Mouse (Mus musculus) naive thymus-derived CD4-positive, alpha-beta T cell, adult 2 months (primary cell): Measurements from ENCODE around the gene Nodal.

ENCODE experiments used
- DNase-seq: peaks from one replicate; pipeline ENCODE4 v3.0.0-alpha.2; 2011; ENCODE audit warnings: low read depth

Gene Nodal

DNA sequence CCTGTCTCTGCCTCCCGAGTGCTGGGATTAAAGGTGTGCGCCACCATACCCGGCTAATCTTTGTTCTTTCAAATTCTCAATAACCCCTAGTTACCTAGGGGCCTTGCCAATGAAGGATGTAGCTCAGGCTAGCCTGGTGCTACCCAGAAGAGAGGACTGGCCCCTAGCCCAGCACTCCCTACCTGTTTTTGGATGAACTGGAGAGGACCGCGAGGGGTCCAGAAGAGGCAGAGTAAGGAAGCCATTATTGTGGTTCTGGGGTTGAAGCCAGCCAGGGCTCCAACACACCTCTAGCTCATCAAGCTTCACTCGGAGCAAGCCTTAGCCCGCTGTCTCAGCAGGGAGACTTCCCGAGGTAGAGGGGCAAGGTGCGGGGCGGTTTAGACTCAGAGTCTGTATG is at the start of gene Nodal:
Nodal (plus strand) TSS at position 301 of the 400 bp plus-strand sequence.
- no peak for DNase-seq

GRCm38 (mm10) chr10:61369755-61370154 is 48.0 kb upstream of the Nodal start:
- no peak for DNase-seq

DNA sequence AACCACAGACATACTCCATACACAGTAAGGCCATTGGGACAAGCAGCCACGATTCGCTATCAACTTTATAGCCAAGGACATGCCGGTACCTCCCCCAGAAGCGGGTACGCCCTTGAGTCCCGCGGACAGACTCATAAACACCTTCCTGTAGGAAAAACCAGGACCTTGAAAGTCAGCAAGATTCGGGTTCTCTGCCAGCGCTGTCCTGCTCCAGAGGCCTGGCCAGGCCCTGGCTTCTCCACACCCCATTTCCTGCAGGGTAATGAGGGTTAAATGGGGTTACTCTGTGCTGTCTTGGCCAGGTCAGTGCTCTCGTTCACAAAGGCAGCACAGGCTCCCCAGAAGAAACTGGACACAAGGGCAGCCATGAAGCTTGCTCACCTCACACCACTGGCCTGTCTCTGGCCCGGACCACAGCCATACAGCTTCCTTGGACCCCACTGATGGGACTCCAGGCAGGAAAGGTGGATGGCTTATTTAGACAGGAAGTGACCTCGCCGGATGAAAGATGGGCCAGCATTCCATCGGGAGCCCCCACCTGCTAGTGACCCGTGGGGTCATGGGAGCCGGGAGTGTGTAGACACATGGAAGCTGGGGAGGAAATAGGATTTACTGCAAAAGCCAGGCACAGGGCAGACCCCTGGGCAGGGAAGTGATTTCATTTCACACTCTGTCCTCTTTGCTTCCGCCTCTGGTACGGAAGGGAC is 47.3 kb upstream of the Nodal start:
- no peak for DNase-seq

GRCm38 (mm10) chr10:61371884-61372584 is 45.7 kb upstream of the Nodal start:
- no peak for DNase-seq

DNA sequence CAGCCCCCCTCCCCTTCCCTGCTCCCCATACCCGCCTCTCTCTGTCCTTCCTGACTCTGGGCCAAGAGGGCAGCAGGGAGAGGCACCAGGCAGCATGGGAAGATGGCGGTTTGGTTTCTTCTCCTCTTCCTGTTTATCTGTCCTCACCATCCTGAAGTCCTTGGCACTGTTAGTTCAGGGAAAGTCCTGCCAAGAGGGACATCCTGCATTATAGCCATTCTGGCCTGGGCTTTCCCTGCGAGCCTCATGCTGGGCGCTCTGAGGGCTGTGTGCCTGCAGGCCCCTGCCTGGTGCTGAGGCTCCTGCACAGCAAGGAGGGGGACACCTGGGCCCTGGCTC is 45.2 kb upstream of the Nodal start:
- DNase-seq = no peak

DNA sequence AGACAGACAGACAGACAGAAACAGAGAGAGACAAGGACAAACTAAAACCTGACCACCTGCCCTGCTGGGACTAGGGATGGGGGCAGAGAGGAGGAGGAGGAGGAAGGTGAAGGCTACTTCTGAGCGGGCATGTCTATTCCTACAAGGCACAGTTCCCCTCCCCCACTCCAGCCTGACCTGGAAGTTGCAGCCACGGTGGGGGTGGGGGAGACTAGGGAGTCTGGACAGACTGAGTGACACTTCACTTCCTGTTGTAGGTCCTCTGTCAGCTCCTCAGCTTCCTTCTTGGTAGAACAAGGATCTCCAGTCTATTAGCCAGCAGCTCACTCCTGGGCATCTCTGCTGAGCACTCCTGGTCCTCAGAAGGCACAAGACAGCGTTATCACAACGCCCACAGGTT is 43.7 kb upstream of the Nodal start:
- DNase-seq = no peak

- DNase-seq = no peak
Observed at GRCm38 (mm10) chr10:61374771-61375481, 42.8 kb upstream of the Nodal start.

- no peak for DNase-seq
Observed at GRCm38 (mm10) chr10:61378050-61378449, 39.7 kb upstream of the Nodal start.

- DNase-seq = no peak
Observed at GRCm38 (mm10) chr10:61378698-61379097, 39.1 kb upstream of the Nodal start.

- no peak for DNase-seq
Observed at GRCm38 (mm10) chr10:61379340-61380040, 38.3 kb upstream of the Nodal start.

DNA sequence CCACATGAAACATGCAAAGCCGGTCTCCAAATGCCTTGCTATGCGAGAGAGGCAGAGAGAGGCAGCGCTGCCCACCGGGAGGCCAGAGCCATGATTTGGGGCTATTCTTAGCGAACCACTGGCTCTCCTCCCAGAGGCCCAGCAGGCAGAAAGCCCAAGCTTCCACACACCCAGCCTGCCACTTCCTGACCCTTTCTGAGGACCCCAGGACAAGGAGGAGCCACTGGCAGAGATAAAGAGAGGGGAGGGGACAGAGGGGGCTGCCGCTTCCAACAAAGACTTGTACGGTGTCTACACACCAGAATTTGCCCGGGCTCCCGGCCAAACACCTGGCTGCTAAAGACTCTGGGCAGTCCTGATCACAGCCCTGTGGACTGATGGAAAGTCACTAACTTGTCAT is 37.6 kb upstream of the Nodal start:
- DNase-seq = no peak

GRCm38 (mm10) chr10:61381823-61382222 is 35.9 kb upstream of the Nodal start:
- no peak for DNase-seq

DNA sequence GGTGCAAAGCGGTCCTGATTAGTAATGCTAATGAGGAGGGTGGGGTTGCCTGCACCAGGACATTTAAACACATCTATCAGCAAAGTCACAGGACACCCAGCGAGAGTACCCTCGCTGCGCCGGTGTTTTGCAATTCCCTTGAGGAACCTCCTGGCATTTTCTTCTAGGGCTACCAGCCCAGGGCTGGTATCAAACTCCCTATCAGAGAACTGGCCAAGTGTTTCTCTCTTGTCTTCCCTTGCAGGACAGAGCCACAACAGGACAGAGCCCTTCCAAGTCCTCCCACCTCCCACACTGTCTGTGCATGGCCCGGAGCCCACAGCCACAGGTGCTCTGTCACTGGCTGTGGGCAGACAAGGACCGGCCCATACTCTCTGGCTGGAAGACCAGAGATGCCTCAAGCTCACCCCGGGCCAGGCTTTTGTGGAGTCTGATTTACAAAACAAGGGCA is 35.5 kb upstream of the Nodal start:
- no peak for DNase-seq

DNA sequence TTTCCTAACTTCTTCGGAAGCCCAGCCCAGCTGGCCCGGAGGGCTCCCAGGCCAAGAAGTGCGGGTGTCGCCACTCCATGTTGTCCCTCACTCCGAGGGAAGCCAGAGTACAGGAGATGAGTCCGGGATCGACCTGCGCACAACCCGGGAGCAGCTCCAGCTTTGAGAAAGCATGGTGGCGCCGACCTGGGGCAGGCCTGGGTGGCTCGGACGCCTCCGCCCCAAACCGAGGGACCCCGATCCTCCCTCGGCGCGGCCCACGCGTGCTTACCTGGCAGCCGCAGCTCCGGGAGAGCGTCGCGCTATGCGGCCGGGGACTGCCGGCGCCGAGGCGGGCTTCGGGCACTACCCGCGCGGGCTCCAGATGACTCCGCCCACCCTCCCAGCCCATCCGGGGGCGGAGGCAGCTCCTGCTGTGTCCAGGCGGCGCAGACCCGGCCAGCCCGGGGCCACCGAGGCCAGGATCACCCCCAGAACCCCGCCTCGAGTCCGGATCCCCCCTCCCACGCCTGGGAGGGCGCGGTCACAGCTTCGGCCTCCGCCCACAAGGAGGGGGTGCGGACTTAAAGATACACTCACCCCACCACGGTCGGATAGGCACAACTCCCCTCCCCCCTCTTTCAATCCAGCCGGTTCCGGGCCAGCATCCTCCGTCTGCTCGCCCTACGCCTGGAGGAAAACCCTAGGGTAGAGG is 34.6 kb upstream of the Nodal start, which contains the start of gene Pald1:
Pald1 (minus strand) TSS at position 510 of the 694 bp plus-strand sequence.
- peak; percentile 40 for DNase-seq

DNA sequence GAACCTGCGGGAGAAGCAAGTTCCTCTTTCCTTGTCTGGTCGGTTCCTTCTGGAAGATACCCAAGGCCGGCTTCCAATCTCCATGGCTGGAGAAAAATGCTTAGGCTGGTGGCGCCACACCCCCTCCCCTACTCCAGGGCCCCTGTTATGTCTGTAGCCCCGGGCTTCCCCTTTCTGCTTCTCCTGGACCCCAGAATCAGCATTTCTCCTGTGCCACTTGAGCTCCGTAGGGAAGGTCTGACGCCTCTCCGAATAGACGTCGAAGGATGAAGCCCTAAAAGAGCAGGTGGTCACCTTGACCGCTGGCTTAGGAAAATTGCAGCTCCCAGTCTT is 34.1 kb upstream of the Nodal start:
- DNase-seq = no peak

DNA sequence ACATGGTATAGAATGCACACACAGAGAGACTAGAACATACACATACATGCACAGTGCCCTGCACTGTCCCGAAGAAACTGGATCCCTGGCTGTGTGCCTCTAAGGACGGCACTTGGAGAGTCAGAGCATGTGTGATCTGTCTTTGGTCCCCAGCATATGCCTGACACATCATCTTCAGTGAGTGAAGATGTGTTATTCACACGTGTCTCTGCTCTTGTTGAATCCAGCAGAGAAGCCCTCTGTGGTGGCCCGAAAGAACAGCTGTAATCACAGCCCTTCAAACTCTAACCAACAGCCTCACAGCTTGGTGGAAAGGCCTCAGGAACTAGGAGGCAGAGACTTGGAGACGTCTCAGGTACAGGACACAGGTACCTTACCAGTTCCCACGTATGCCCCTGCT is 32.6 kb upstream of the Nodal start:
- DNase-seq = no peak

- no peak for DNase-seq
Observed at GRCm38 (mm10) chr10:61386284-61386683, 31.5 kb upstream of the Nodal start.

DNA sequence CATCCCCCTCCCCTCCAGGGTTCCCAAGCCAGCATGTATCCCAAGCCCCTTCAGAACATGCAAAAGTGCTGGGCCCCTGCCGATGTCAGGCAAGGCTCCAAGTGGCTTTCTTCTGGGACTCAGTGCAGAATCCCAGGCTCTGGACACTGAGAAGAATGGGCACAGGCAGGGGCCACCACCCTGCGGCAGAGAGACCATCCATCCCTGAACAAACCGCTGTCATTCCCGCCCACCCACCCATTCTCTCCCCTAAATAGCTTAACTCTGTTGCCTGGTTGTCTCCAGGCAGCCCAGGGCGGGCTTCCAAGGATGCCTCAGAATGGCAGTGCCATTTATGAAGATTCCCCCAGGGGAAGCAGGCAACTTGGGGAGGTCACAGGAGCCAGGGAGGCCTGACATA is 28.8 kb upstream of the Nodal start:
- no peak for DNase-seq

DNA sequence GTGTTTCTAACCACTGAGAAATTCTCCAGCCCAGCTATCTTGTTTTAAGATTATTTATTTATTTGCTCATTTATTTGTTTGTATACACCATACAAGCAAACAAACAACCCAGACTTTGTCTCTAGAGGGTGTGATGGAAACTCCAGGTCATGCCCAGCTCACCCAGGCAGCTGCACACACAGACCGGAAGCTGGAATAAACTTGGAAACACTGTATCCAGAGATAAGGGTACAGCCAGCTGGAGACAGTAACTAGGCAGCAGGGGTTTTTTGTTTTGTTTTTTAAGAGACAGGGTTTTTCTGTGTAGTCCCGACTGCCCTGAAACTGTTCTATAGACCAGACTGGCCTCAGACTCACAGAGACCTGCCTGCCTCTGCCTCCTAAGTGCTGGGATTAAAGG is 27.6 kb upstream of the Nodal start:
- DNase-seq = no peak

DNA sequence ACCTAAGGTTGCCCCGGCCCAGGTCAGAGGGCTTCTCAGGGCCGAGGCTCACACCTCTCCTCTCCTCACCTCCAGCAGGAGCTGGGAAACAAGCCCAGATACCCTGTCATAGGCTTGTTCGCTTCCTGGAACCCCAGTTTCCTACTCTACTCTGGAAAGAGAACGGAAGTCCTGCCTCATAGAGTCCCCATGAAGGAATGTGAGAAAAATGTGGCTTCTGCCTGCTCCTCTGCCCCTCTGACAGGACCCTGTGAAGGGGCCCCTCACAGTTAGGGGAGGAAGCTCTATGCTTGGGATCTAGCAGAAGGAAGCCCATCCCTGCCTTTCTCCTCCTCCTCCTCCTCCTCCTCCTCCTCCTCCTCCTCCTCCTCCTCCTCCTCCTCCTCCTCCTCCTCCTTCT is 25.2 kb upstream of the Nodal start:
- DNase-seq = no peak

GRCm38 (mm10) chr10:61394476-61395136 is 23.2 kb upstream of the Nodal start:
- no peak for DNase-seq
